Mouse (Mus musculus) heart, postnatal 0 days (tissue): Measurements from ENCODE around the gene Zbp1.

Experiments used
- CTCF ChIP-seq: IDR thresholded peaks from 2 replicates; pipeline ENCODE4 v1.5.1; 2016; ENCODE audit warnings: antibody characterized with exemption, control low read depth, low read depth
- EP300 ChIP-seq: IDR thresholded peaks from 2 replicates; pipeline ENCODE4 v1.6.1; 2016; ENCODE audit warnings: antibody characterized with exemption, low read depth

GRCm38 (mm10) chr2:173185282-173185681 lies 33.4 kb downstream of the Zbp1 start:
- TF ChIP-seq CTCF (no peak), EP300 (no peak)
